Mouse (Mus musculus) embryonic fibroblast, embryonic 13.5 days (primary cell): ENCODE results near the gene Gm20388.

Experiments used
- CTCF ChIP-seq: IDR thresholded peaks from 2 replicates; pipeline ENCODE4 v1.5.1; 2011; ENCODE audit warnings: mild to moderate bottlenecking, control low read depth, low read length, moderate library complexity, borderline replicate concordance; ENCODE audit not compliant: insufficient read depth
- POLR2A ChIP-seq: IDR thresholded peaks from 2 replicates; pipeline ENCODE4 v1.6.1; 2011; ENCODE audit warnings: low read depth, mild to moderate bottlenecking, control low read depth, low read length, moderate library complexity

- no peak for TF ChIP-seq POLR2A
- no peak for TF ChIP-seq CTCF
Measured at GRCm38 (mm10) chr8:121930047-121930446, 2019.4 kb downstream of the Gm20388 start.
